Mouse (Mus musculus): ENCODE data around the gene Gm10354.
"Not testable (repeated sequence)": the region's sequence is repeated elsewhere in the genome, so short reads cannot be mapped to it uniquely, and the experiment has no call there.

Gene Gm10354

GRCm38 (mm10) chr5:14978835-14979234 lies at the start of gene Gm10354:
TSS of gene Gm10354 (minus strand) at chr5:14978935.
- in situ Hi-C loops (cut with MboI, MseI) = loop anchor here (5.0 kb wide), 1 partner anchor 53 kb away; the partner anchor contains the start of gene Gm17019

- in situ Hi-C loops (cut with MboI, MseI) = loop anchor here (5.0 kb wide), 1 partner anchor 448 kb away; no protein-coding TSS in a partner anchor
Observed at GRCm38 (mm10) chr5:15024316-15024715, 45.6 kb upstream of the Gm10354 start.

- in situ Hi-C loops (cut with MboI, MseI) = loop anchor here (5.0 kb wide), 1 partner anchor 452 kb away; no protein-coding TSS in a partner anchor
Observed at GRCm38 (mm10) chr5:15020067-15020466, 41.3 kb upstream of the Gm10354 start.

- in situ Hi-C loops (cut with MboI, MseI) = loop anchor here (5.0 kb wide), 2 partner anchors 501 to 586 kb away; no protein-coding TSS in a partner anchor
Observed at GRCm38 (mm10) chr5:15010639-15011582, 32.2 kb upstream of the Gm10354 start.

- in situ Hi-C loops (cut with MboI, MseI) = loop anchor here (5.0 kb wide), 2 partner anchors 55 kb away; no protein-coding TSS in a partner anchor
Observed at GRCm38 (mm10) chr5:15006907-15007306, 28.2 kb upstream of the Gm10354 start.

- in situ Hi-C loops (cut with MboI, MseI) = loop anchor here (5.0 kb wide), 2 partner anchors 54 to 56 kb away; no protein-coding TSS in a partner anchor
Observed at GRCm38 (mm10) chr5:15006288-15006687, 27.6 kb upstream of the Gm10354 start.

- in situ Hi-C loops (cut with MboI, MseI) = loop anchor here (5.0 kb wide), 2 partner anchors 53 to 57 kb away; no protein-coding TSS in a partner anchor
Observed at GRCm38 (mm10) chr5:15005584-15005983, 26.8 kb upstream of the Gm10354 start.

GRCm38 (mm10) chr5:15004569-15005562 lies 26.1 kb upstream of the Gm10354 start:
- in situ Hi-C loops (cut with MboI, MseI) = loop anchor here (5.0 kb wide), 2 partner anchors 53 to 57 kb away; no protein-coding TSS in a partner anchor

- in situ Hi-C loops (cut with MboI, MseI) = loop anchor here (5.0 kb wide), 2 partner anchors 559 to 684 kb away; no protein-coding TSS in a partner anchor
Observed at GRCm38 (mm10) chr5:14998077-14998476, 19.3 kb upstream of the Gm10354 start.

GRCm38 (mm10) chr5:14997556-14997955 lies 18.8 kb upstream of the Gm10354 start:
- in situ Hi-C loops (cut with MboI, MseI) = loop anchor here (5.0 kb wide), 2 partner anchors 560 to 685 kb away; no protein-coding TSS in a partner anchor

GRCm38 (mm10) chr5:14996670-14997249 lies 18.0 kb upstream of the Gm10354 start:
- in situ Hi-C loops (cut with MboI, MseI) = loop anchor here (5.0 kb wide), 2 partner anchors 561 to 686 kb away; no protein-coding TSS in a partner anchor

- in situ Hi-C loops (cut with MboI, MseI) = not testable (repeated sequence)
Observed at GRCm38 (mm10) chr5:14994124-14994523, 15.4 kb upstream of the Gm10354 start.

GRCm38 (mm10) chr5:14990375-14991158 lies 11.8 kb upstream of the Gm10354 start:
- in situ Hi-C loops (cut with MboI, MseI) = not testable (repeated sequence)

- in situ Hi-C loops (cut with MboI, MseI) = not testable (repeated sequence)
Observed at GRCm38 (mm10) chr5:14986649-14987387, 8.1 kb upstream of the Gm10354 start.

- in situ Hi-C loops (cut with MboI, MseI) = loop anchor here (5.0 kb wide), 1 partner anchor 55 kb away; the partner anchor contains the start of gene Gm17019
Observed at GRCm38 (mm10) chr5:14977368-14977767, 1.4 kb downstream of the Gm10354 start.

GRCm38 (mm10) chr5:14975294-14975693 lies 3.4 kb downstream of the Gm10354 start:
- in situ Hi-C loops (cut with MboI, MseI) = loop anchor here (5.0 kb wide), 1 partner anchor 57 kb away; the partner anchor contains the start of gene Gm17019

GRCm38 (mm10) chr5:14972841-14973240 lies 5.9 kb downstream of the Gm10354 start:
- in situ Hi-C loops (cut with MboI, MseI) = loop anchor here (5.0 kb wide), 1 partner anchor 499 kb away; no protein-coding TSS in a partner anchor

- in situ Hi-C loops (cut with MboI, MseI) = loop anchor here (5.0 kb wide), 1 partner anchor 37 kb away; no protein-coding TSS in a partner anchor
Observed at GRCm38 (mm10) chr5:14963821-14964220, 14.9 kb downstream of the Gm10354 start.

GRCm38 (mm10) chr5:14961502-14961901 lies 17.2 kb downstream of the Gm10354 start:
- in situ Hi-C loops (cut with MboI, MseI) = loop anchor here (5.0 kb wide), 1 partner anchor 34 kb away; no protein-coding TSS in a partner anchor
